Mouse (Mus musculus) c-Kit-positive CD71-positive TER-119-negative erythroid progenitor cells, embryonic 14.5 days (primary cell): ENCODE data around the gene Atat1.

Experiments used
- DNase-seq: peaks from one replicate; pipeline ENCODE4 v3.0.0-alpha.2; 2013; ENCODE audit warnings: low read depth

Atat1 gene

GRCm38 (mm10) chr17:35873774-35874519 lies 35.9 kb downstream of the Atat1 start:
- peak; percentile 74 for DNase-seq

- peak; percentile 34 for DNase-seq
Observed at GRCm38 (mm10) chr17:35870884-35871696, 38.8 kb downstream of the Atat1 start.

- DNase-seq = no peak
Observed at GRCm38 (mm10) chr17:35870151-35870883, 39.6 kb downstream of the Atat1 start.

GRCm38 (mm10) chr17:35869346-35870067 lies 40.4 kb downstream of the Atat1 start:
- no peak for DNase-seq

- no peak for DNase-seq
Observed at GRCm38 (mm10) chr17:35868961-35869345, 40.9 kb downstream of the Atat1 start.

- no peak for DNase-seq
Observed at GRCm38 (mm10) chr17:35868165-35868820, 41.6 kb downstream of the Atat1 start.

GRCm38 (mm10) chr17:35866911-35867890 lies 42.7 kb downstream of the Atat1 start:
- DNase-seq = peak; percentile 35

- DNase-seq = no peak
Observed at GRCm38 (mm10) chr17:35866281-35866831, 43.5 kb downstream of the Atat1 start.

- DNase-seq = no peak
Observed at GRCm38 (mm10) chr17:35865481-35866280, 44.2 kb downstream of the Atat1 start, which contains the start of gene Ppp1r18. Ppp1r18 (plus strand) TSS chr17:35865593.

GRCm38 (mm10) chr17:35864832-35865353 lies 45.0 kb downstream of the Atat1 start:
- DNase-seq = no peak

- DNase-seq = peak; percentile 84
Observed at GRCm38 (mm10) chr17:35861198-35861857, 48.5 kb downstream of the Atat1 start, which contains the start of gene Nrm. Nrm (plus strand) TSS chr17:35861318.

GRCm38 (mm10) chr17:35860831-35861197 lies 49.1 kb downstream of the Atat1 start:
- DNase-seq = no peak

- DNase-seq = no peak
Observed at GRCm38 (mm10) chr17:35859835-35860234, 50.0 kb downstream of the Atat1 start.

- no peak for DNase-seq
Observed at GRCm38 (mm10) chr17:35859371-35859770, 50.5 kb downstream of the Atat1 start.

GRCm38 (mm10) chr17:35850974-35851373 lies 58.9 kb downstream of the Atat1 start:
- no peak for DNase-seq

- DNase-seq = no peak
Observed at GRCm38 (mm10) chr17:35848112-35848511, 61.8 kb downstream of the Atat1 start.
